Mouse (Mus musculus) skeletal muscle tissue, adult 2 months (tissue): ENCODE results near the gene Dock9.
A peak's percentile ranks its signal among the peaks of the same experiment; 100 is the strongest.
"Not testable (repeated sequence)": the region's sequence is repeated elsewhere in the genome, so short reads cannot be mapped to it uniquely, and the experiment has no call there.

Source experiments
- DNase-seq: peaks from one replicate; pipeline ENCODE4 v3.0.0-alpha.2; 2012; ENCODE audit warnings: low read depth, low spot score

The Dock9 gene

GRCm38 (mm10) chr14:121737277-121737676 is 60.4 kb downstream of the Dock9 start:
- no peak for DNase-seq

GRCm38 (mm10) chr14:121735678-121736077 is 62.0 kb downstream of the Dock9 start:
- no peak for DNase-seq

- no peak for DNase-seq
Measured at GRCm38 (mm10) chr14:121734217-121734616, 63.4 kb downstream of the Dock9 start.

- no peak for DNase-seq
Measured at GRCm38 (mm10) chr14:121733694-121734093, 63.9 kb downstream of the Dock9 start.

GRCm38 (mm10) chr14:121732196-121732595 is 65.4 kb downstream of the Dock9 start:
- DNase-seq, result no peak

- DNase-seq, result no peak
Measured at GRCm38 (mm10) chr14:121731688-121732168, 65.9 kb downstream of the Dock9 start.

GRCm38 (mm10) chr14:121730966-121731365 is 66.7 kb downstream of the Dock9 start:
- no peak for DNase-seq

GRCm38 (mm10) chr14:121727996-121728395 is 69.6 kb downstream of the Dock9 start:
- no peak for DNase-seq

- DNase-seq, result no peak
Measured at GRCm38 (mm10) chr14:121724501-121724900, 73.1 kb downstream of the Dock9 start.

GRCm38 (mm10) chr14:121722774-121723173 is 74.9 kb downstream of the Dock9 start:
- no peak for DNase-seq

GRCm38 (mm10) chr14:121721431-121721830 is 76.2 kb downstream of the Dock9 start:
- peak; percentile 38 for DNase-seq

GRCm38 (mm10) chr14:121719638-121720601 is 77.7 kb downstream of the Dock9 start:
- DNase-seq, result peak; percentile 40

GRCm38 (mm10) chr14:121714799-121715198 is 82.8 kb downstream of the Dock9 start:
- DNase-seq, result not testable (repeated sequence)

GRCm38 (mm10) chr14:121714268-121714667 is 83.4 kb downstream of the Dock9 start:
- DNase-seq, result no peak

GRCm38 (mm10) chr14:121713830-121714197 is 83.8 kb downstream of the Dock9 start:
- DNase-seq, result no peak

- no peak for DNase-seq
Measured at GRCm38 (mm10) chr14:121713166-121713829, 84.3 kb downstream of the Dock9 start.

- DNase-seq, result no peak
Measured at GRCm38 (mm10) chr14:121711089-121711826, 86.4 kb downstream of the Dock9 start.

GRCm38 (mm10) chr14:121710130-121710529 is 87.5 kb downstream of the Dock9 start:
- no peak for DNase-seq

GRCm38 (mm10) chr14:121708244-121708643 is 89.4 kb downstream of the Dock9 start:
- DNase-seq, result no peak

- DNase-seq, result no peak
Measured at GRCm38 (mm10) chr14:121706482-121706901, 91.1 kb downstream of the Dock9 start.

- DNase-seq, result no peak
Measured at GRCm38 (mm10) chr14:121705644-121706043, 92.0 kb downstream of the Dock9 start.

GRCm38 (mm10) chr14:121702534-121702933 is 95.1 kb downstream of the Dock9 start:
- DNase-seq, result no peak
